Mouse (Mus musculus): Measurements from ENCODE around the gene Cyp2f2.

Gene Cyp2f2

DNA sequence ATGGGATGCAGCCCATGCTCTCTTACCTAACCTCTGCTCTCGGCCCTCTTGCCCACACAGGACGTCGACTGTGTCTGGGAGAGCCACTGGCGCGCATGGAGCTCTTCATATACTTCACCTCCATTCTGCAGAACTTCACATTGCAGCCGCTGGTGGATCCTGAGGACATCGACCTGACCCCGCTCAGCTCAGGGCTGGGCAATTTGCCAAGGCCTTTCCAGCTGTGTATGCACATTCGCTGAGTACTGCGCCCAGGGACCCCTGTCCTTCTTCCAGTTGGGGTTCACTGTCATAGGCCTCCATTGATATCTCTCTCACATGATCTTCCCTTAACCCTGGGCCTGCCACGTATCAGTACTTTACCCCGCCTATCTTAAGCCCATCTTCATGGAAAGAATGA is 13.4 kb downstream of the Cyp2f2 start:
- in situ Hi-C loops (cut with MboI; ENCODE audit: low pct_unique_long_range_greater_than_20kb in 1 of 2, low sequenced_read_pairs in 2 of 2, unreplicated experiment in 1 of 2) = loop anchor here in 1 of 2 experiments (10.0 kb wide), 1 partner anchor 358 kb away; no protein-coding TSS in a partner anchor

- in situ Hi-C loops (cut with MboI; ENCODE audit: low pct_unique_long_range_greater_than_20kb in 1 of 2, low sequenced_read_pairs in 2 of 2, unreplicated experiment in 1 of 2) = loop anchor here in 1 of 2 experiments (10.0 kb wide), 1 partner anchor 359 kb away; no protein-coding TSS in a partner anchor
These were observed 14.0 kb downstream of the Cyp2f2 start for GRCm38 (mm10) chr7:27133757-27134156.

GRCm38 (mm10) chr7:27136410-27136996 is 16.8 kb downstream of the Cyp2f2 start:
- in situ Hi-C loops (cut with MboI; ENCODE audit: low pct_unique_long_range_greater_than_20kb in 1 of 2, low sequenced_read_pairs in 2 of 2, unreplicated experiment in 1 of 2) = loop anchor here in 1 of 2 experiments (10.0 kb wide), 1 partner anchor 362 kb away; no protein-coding TSS in a partner anchor

GRCm38 (mm10) chr7:27153205-27153764 is 33.6 kb downstream of the Cyp2f2 start, which contains the start of gene Cyp2t4:
Gene Cyp2t4 (plus strand): TSS chr7:27153714.
- in situ Hi-C loops (cut with MboI; ENCODE audit: low pct_unique_long_range_greater_than_20kb in 1 of 2, low sequenced_read_pairs in 2 of 2, unreplicated experiment in 1 of 2) = no loop called here

- in situ Hi-C loops (cut with MboI; ENCODE audit: low pct_unique_long_range_greater_than_20kb in 1 of 2, low sequenced_read_pairs in 2 of 2, unreplicated experiment in 1 of 2) = no loop called here
These were observed 36.3 kb downstream of the Cyp2f2 start for GRCm38 (mm10) chr7:27156005-27156404.

DNA sequence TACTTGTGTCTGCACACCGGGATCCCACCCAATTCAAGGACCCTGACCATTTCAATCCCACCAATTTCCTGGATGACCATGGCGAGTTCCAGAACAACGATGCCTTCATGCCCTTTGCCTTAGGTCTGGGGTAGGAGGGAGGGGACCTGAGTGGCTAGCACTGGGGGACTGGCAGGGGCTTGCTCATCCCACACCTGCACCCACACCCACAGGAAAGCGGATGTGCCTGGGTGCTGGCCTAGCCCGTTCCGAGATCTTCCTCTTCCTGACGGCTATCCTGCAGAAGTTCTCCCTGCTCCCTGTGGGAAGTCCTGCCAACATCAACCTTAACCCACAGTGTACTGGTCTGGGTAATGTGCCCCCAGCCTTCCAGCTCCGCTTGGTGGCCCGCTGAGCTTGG is 38.5 kb downstream of the Cyp2f2 start:
- in situ Hi-C loops (cut with MboI; ENCODE audit: low pct_unique_long_range_greater_than_20kb in 1 of 2, low sequenced_read_pairs in 2 of 2, unreplicated experiment in 1 of 2) = no loop called here

DNA sequence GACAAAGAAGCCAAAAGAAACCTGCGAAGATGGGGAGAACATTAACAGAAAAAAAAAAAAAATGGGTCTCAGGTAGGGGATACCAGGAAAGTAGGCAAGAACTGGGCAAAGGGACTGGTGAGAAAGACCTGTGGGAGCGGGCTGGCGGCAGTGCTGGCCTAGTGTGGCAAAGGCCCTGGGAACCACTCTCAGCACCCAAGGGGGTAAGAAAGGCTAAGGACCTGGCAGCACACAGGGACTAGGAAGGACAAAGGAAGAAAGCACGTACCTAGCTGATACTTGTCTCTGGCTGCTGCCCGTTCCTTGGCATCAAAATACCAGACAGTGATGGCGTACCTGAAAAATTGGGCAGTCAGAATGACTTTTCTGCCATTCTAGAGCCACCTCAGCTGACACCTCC is 39.5 kb downstream of the Cyp2f2 start:
- in situ Hi-C loops (cut with MboI; ENCODE audit: low pct_unique_long_range_greater_than_20kb in 1 of 2, low sequenced_read_pairs in 2 of 2, unreplicated experiment in 1 of 2) = no loop called here

GRCm38 (mm10) chr7:27159882-27160281 is 40.2 kb downstream of the Cyp2f2 start:
- in situ Hi-C loops (cut with MboI; ENCODE audit: low pct_unique_long_range_greater_than_20kb in 1 of 2, low sequenced_read_pairs in 2 of 2, unreplicated experiment in 1 of 2) = no loop called here

DNA sequence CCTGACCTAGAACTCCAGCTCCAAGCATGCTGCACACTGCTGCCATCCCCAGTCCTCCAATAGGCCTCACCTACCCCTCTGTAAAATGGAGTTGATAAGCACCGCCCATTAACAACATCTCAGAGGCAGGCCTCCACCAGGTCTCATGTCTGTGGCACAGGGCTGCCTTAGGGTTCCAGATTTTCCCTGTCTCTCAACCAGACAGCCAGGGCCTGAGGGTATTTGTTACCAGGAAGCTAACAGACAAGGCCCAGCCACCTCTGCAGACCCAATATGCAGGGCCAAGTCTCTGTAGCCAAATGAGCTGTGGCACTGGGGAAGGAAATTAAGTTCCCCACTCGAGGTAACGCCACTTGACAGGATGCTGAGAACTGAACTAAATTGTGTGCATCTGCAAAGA is 41.2 kb downstream of the Cyp2f2 start:
- in situ Hi-C loops (cut with MboI; ENCODE audit: low pct_unique_long_range_greater_than_20kb in 1 of 2, low sequenced_read_pairs in 2 of 2, unreplicated experiment in 1 of 2) = no loop called here

GRCm38 (mm10) chr7:27161744-27162143 is 42.0 kb downstream of the Cyp2f2 start:
- in situ Hi-C loops (cut with MboI; ENCODE audit: low pct_unique_long_range_greater_than_20kb in 1 of 2, low sequenced_read_pairs in 2 of 2, unreplicated experiment in 1 of 2) = no loop called here

DNA sequence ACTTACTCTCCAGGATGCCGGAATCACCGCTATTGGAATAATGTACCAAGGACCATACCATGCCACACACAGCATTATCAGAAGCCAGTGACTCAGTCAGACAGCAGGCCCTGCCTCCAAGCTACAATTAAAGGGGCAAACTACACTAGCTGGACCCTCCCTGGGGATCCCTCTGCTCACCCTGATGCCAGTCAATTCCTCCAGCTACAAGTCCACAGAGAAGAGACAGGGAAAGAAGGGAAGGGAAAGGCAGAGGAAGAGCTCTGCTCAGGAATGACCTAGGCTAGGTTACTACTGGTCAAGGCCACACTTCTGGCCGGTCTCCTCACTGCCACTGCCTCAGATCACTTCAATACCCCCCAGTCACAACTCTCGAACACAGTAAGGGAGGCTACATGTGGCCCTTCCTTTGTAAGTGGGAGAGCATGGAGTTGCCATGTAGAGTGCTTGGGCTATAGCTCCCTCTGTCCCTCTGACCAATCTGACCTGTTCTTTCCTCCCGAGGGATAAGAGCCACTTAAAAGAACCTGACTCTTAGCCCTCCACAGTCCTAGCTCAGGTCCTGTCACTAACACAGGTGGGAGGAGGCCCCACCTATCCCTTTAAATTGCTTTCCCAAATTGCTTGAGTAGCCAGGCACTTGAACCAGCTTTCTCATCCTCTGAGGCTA is 43.2 kb downstream of the Cyp2f2 start:
- in situ Hi-C loops (cut with MboI; ENCODE audit: low pct_unique_long_range_greater_than_20kb in 1 of 2, low sequenced_read_pairs in 2 of 2, unreplicated experiment in 1 of 2) = no loop called here

DNA sequence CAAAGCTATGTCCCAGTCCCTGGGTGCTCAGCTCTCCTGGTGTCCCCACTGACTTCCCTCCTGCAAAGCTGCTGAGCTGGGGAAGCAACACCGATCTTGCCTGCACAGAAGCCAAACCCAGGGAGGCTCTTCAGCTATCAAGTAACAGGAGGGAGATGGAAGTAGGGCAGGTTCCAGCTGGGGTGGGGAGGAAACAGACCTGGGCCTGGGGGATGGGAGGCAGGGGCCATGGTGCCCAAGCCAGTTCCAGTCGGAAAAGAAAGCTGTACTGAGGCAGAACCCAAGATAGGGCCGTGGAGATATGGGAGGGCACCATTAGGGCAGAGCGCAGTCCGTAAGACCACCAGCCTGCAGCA is 43.7 kb downstream of the Cyp2f2 start:
- in situ Hi-C loops (cut with MboI; ENCODE audit: low pct_unique_long_range_greater_than_20kb in 1 of 2, low sequenced_read_pairs in 2 of 2, unreplicated experiment in 1 of 2) = no loop called here

DNA sequence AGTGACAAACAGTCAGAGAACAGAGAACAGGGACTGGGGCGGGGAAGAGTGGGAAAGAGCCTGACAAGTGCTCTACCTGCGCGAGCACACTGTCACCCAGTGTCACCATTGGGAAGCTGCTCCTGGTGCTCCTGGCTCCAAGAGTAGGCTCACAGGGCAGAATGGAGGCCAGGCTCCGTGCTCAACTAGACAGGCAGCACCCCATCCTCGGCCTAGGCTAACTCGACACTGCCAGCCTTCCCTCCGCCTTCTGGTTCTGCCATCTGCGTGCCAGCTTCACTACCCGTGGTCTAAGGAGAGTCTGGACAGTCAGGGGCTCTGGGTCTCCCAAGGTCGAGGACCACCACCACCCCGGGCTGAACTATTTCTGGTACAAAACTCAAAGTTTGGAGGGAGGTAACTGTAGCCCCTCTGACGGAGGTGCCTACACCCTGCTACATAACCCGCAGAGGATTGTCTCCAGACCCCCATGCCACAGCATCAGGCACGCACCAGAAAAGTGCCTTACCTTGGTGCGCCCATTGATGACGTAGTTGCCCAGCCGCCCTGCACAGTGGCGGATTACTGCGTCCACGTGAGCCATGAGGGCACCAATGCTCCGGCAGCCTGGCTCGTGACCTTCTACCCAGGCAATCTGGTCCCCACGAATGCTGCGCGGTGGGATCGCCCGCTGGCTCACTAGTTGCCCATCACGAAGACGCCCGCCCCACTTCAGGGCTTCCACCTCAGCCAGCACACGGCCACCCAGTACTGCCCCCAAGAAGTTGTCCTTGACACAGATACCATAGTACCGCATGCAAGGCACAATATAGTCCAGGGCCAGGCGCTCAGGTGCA is 44.6 kb downstream of the Cyp2f2 start:
- in situ Hi-C loops (cut with MboI; ENCODE audit: low pct_unique_long_range_greater_than_20kb in 1 of 2, low sequenced_read_pairs in 2 of 2, unreplicated experiment in 1 of 2) = no loop called here

DNA sequence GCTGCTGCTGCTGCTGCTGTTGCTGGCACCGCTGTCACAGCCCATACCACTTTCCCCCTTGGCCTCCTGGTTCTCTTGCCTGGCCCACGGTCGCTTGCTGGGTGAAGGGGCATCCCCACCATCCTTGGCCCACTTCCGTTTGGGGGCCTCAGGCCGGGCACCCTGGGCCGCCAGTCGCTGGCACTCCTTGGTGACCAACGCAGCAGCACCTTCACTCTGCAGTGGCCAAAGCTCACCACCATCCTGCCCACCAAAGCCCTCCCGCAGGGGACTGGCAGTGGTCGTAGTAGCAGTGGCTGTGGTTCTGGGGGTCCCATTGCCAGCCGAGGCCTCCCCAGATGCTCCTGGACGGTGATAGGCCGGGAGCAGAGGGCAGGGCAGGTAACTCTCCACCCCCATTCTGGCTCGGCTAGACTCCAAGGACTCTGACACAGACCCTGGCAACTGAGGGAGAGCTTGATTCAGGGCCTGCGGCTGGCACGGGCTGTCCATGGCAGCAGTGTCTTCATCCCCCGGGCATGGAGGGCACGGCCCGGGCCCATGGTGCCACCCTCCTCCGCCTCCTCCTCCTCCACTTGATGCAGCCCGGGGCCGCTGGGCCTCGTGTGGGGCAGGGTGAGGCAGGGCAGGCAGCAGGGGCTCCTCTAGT is 45.4 kb downstream of the Cyp2f2 start:
- in situ Hi-C loops (cut with MboI; ENCODE audit: low pct_unique_long_range_greater_than_20kb in 1 of 2, low sequenced_read_pairs in 2 of 2, unreplicated experiment in 1 of 2) = no loop called here

- in situ Hi-C loops (cut with MboI; ENCODE audit: low pct_unique_long_range_greater_than_20kb in 1 of 2, low sequenced_read_pairs in 2 of 2, unreplicated experiment in 1 of 2) = no loop called here
These were observed 46.0 kb downstream of the Cyp2f2 start for GRCm38 (mm10) chr7:27165696-27166095.

DNA sequence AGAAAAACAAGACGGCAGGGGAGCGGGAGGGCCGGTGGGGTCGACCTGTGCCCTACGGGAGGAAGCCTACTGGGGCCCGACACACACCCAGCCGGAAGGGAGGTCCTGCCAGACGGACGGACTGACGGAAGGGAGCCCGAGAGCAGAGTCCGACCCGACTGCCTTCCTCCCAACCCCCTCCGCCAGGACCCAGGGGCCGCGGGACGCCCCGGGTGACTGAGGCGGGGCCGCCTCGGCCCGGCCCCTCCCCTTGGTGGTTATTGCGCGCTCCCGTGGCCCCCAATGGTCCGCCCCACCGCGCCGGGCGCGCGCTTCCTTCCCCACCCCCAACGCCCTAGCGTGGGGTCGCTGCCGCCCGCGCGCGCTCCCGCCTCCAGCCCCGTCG is 46.5 kb downstream of the Cyp2f2 start:
- in situ Hi-C loops (cut with MboI; ENCODE audit: low pct_unique_long_range_greater_than_20kb in 1 of 2, low sequenced_read_pairs in 2 of 2, unreplicated experiment in 1 of 2) = no loop called here

DNA sequence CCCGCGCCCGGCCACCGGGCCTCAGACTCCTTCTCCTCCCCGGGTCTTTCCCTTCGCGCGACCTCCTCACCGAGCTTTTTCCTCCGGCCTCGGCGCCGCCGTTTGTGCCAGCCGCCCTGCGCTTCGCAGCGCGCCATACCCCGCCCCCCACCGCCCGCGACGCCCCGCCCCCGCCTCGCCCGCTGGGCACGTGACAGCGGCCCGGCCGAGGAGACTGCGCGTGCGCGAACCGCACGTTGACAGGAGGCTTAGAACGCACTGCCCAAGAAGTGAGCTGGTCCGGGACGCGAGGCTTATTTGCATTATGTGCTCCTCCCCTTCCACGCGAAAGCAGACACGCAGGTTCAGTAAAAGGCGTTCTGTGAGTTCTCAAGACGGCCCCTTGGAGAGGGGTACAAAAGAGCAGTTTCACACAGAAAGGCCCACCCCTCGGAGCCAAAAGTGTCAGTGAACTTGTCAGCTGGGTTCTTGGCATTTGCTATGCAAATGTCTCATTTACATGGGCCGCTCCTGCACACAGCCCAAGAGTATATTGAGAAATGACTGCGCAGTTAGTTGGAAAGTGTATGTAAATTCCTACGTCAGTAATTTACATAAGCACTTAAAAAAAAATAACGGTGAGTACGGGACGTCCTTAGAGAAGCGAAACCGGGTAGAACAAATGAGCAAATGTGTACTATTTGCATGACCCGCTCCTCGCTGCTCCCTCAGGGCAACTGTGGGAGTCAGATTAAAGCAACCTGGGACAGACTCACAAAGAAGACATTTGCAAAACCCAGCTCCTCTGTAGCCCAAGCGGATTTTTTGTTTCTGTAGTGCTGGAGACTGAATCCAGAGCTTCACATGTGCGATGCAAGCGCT is 47.1 kb downstream of the Cyp2f2 start, which contains the start of gene Egln2:
Gene Egln2, minus strand, starts transcription at position 189 of the 861 bp plus-strand sequence.
- in situ Hi-C loops (cut with MboI; ENCODE audit: low pct_unique_long_range_greater_than_20kb in 1 of 2, low sequenced_read_pairs in 2 of 2, unreplicated experiment in 1 of 2) = no loop called here

All from mouse embryonic stem cell (cell line).